Mouse (Mus musculus) E14TG2a.4 (cell line): Measurements from ENCODE around the gene Ssu72.

Experiments used
- CTCF ChIP-seq: conservative IDR thresholded peaks from 2 replicates; pipeline ENCODE4 v1.5.1; 2014; ENCODE audit warnings: low read length
- NANOG ChIP-seq: IDR thresholded peaks from 2 replicates; pipeline ENCODE4 v1.6.1; 2014; ENCODE audit warnings: borderline replicate concordance, low read length, mixed read lengths
- POU5F1 ChIP-seq: IDR thresholded peaks from 2 replicates; pipeline ENCODE4 v1.6.1; 2014; ENCODE audit warnings: low read length, borderline replicate concordance

DNA sequence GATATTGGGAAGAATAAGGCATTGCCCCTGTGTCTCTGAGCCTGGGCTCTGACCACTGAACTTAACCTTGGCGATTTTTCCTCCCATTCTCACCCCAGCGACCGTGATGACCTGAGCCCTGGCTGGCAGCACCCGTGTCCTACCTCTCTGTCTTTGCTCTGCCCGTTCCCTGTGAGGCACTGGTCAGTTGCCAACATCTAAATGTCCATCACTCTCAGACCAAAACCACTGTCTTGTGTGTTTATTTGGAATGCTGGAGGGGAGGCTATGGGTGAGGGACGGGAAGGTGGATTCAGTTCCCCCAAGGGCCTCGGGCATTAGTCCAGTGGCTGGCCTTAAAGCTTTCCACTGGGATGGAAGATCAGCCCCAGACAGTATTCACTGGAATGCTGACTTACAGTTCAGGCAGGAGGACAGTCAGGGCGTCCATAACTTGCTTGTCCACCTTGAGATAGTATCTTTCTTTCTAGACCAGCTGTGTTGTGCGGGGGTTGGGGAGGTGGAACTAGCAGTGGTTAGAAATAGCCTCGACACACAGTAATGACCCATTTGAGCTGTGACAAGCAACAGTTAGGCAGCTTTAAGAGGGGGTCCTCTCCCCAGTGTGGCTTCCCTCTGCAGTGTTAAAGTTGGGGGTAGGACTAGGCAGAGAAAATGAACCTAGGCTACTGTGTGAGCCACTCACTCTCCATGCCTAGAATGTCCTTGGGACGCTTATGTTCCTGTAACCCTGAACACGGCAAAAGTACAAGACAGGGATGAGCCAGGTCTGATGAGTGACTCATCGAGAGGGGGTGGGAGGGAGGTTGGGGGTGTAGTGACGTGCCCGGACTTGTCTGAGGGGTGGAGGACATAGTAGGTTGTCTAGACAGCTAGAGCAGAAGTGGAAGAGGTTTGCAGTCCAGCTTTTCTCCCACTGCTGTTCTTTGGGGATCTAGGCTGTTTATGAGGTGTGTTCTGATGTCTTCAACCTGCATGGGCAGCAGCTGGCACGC is 8.0 kb upstream of the Ssu72 start:
- TF ChIP-seq CTCF (no peak), POU5F1 (no peak), NANOG (no peak)
